Mouse (Mus musculus) ES-E14 (cell line): ENCODE data around the gene Wfdc15a.

ENCODE experiments used
- CHD2 ChIP-seq: IDR thresholded peaks from 2 replicates; pipeline ENCODE4 v1.6.1; 2014; ENCODE audit warnings: mild to moderate bottlenecking, low read depth, low read length, inconsistent platforms
- HCFC1 ChIP-seq: IDR thresholded peaks from 2 replicates; pipeline ENCODE4 v1.6.1; 2012; ENCODE audit warnings: low read length, inconsistent platforms, borderline replicate concordance; ENCODE audit not compliant: insufficient read depth
- MAFK ChIP-seq: IDR thresholded peaks from 2 replicates; pipeline ENCODE4 v1.6.1; 2014; ENCODE audit warnings: mild to moderate bottlenecking, low read depth, low read length, inconsistent platforms; ENCODE audit not compliant: insufficient read depth
- ZNF384 ChIP-seq: IDR thresholded peaks from 2 replicates; pipeline ENCODE4 v1.6.1; 2012; ENCODE audit warnings: low read depth, low read length, inconsistent platforms

- TF ChIP-seq CHD2: no peak
- TF ChIP-seq ZNF384: no peak
- TF ChIP-seq MAFK: no peak
- TF ChIP-seq HCFC1: no peak
Measured at GRCm38 (mm10) chr2:164212711-164213110, 12.8 kb upstream of the Wfdc15a start.
